Mouse (Mus musculus): Measurements from ENCODE around the gene Trpt1.
A peak's percentile ranks its signal among the peaks of the same experiment; 100 is the strongest.

Trpt1 gene

GRCm38 (mm10) chr19:7039841-7040636, 44.1 kb downstream of the Trpt1 start, which contains the start of gene Stip1:
TSS of gene Stip1 (minus strand) at chr19:7039967.
- peak; percentile 100 for DNase-seq (ENCODE audit: low read depth, low spot score)

DNA sequence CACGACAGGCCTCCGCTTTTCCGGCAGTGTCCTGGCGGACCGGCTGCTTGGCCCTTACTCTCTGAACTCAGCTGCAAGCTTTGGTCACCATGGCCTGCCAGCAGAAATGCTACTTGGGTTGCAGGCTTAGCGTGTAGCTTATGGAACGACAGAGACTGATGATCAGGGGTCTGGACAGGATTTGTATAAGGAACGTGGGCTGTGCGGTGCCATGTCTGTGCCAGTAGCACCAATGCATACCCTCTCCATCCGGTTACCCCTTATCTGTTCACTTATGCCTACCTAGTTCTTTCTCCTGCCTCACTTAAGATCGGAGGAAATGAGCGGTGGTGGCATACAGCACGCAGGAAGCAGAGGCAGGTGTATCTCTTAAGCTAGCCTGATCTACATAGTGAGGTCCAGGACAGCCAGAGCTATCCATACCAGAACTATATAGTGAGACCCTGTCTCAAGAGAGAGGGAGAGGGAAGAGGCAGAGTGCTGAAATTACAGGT, 44.8 kb downstream of the Trpt1 start:
- peak; percentile 36 for DNase-seq (ENCODE audit: low read depth, low spot score)

GRCm38 (mm10) chr19:7041171-7041570, 45.2 kb downstream of the Trpt1 start:
- DNase-seq (ENCODE audit: low read depth, low spot score) = no peak

GRCm38 (mm10) chr19:7044279-7044678, 48.3 kb downstream of the Trpt1 start:
- no peak for DNase-seq (ENCODE audit: low read depth, low spot score)

DNA sequence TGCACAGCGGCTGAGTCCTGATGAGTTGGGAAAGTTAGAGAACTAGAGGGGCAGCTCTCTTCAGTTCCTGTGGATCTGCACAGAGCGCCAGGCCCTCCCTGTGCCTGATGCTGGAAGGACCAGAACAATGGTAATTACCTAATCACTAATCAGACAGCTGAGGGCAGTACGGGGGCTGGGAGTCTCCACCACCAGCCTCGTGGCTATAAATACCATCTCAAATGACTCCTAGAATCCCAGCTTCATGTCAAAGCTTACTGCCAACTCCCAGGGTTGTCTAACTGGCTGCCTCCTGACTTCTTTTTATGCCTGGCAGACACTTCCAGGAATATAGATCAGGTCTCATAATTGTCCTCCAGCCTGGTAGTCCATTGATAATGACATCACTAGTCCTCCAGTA, 48.8 kb downstream of the Trpt1 start:
- no peak for DNase-seq (ENCODE audit: low read depth, low spot score)
